Mouse (Mus musculus): Measurements from ENCODE around the gene Neto2.

The Neto2 gene

GRCm38 (mm10) chr8:85601741-85602140 is 99.0 kb downstream of the Neto2 start:
- no peak for DNase-seq

DNA sequence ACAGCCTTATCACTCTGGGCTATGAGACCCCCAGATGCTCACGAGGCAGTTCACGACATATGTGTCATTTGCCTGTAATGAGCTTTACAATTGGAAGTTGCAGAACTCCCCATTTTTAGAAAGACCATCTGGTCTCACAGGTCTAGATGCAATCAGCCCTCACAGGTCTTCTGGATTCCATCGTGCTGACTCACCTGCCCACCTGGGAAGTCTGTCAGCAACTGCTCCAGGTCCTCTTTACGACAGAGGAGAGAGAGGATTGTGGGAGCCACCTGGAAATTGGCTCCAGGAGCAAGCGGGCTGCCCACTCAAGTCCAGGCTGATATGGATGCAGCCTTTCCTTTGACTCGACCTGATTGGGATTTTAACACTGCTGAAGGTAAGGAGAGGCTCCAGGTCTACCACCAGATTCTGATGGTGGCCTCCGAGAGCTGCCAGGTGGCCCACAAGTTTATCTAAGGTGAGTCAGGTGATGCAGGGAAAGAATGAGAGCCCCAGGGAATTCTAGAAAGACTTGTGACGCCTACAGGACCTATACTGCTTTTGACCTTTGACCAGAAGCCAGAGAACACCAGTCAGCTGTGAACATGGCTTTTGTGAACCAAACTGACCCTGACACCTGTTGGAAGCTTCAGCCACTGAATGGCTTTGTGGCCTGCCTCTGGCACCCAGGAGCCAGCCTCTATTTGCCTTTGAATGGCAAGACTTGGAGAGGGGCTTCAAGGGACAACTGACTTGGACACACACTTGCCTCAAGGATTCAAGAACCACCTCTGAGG is 103.1 kb downstream of the Neto2 start:
- DNase-seq: peak in 1 of 2 experiments; percentile 17

- no peak for DNase-seq
Measured at GRCm38 (mm10) chr8:85595391-85595790, 105.3 kb downstream of the Neto2 start.

DNA sequence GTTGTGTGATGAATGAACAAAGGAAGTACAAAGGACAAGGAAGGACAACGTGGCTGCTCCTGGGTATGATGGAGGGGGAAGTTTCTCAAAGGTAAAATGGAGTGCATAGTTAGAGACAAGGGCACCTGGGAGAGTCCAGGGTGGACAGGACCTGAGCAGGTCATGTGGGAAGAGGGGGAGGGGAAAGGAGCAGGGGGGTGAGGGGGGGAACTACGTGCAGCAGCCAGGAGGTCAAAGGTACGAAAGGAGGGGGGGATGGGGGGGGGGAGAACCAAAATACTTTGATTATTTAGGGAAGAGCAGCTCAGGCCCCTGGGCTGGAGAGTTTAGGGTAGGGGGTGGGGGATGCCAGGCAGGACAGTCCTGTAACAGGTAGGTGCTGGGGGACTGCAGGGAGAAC is 105.7 kb downstream of the Neto2 start:
- no peak for DNase-seq

- DNase-seq: no peak
Measured at GRCm38 (mm10) chr8:85593324-85593723, 107.4 kb downstream of the Neto2 start.

DNA sequence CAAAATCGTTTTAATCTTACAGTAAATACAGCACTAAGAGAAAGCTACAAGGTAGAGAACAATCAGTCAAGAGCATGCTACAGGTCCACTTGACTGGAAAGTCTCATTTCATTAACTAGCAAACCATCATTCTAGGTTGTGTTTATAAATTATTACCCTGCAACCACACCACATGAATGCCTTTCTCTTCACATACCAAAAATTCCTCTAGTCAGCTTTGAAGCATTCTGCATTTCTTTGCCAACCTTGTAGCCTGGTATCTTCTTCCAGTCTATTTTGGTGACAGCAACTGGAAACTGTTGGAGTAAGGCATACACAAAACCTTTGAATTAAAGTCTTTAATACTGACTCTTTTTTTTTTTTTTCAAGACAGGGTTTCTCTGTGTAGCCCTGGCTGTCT is 109.2 kb downstream of the Neto2 start:
- DNase-seq: no peak

DNA sequence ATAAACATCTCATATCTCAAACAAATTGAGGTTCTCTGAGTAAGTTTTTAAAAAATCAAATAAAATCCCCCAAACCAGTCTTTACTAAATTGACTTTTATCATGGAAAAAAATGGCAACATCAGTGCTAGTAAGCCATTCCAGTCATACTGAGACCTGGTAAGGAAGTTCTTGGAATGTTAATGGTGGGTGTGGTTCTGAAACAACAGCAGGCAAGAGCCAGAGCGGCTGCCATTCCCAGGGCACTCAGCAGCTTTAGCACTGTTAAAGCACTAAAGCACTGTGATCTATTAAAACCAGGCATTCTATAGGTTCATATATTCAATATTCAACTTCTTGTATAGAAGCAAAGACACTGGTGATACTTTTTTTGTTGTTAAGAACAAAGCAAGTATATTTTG is 110.5 kb downstream of the Neto2 start:
- DNase-seq: no peak

DNA sequence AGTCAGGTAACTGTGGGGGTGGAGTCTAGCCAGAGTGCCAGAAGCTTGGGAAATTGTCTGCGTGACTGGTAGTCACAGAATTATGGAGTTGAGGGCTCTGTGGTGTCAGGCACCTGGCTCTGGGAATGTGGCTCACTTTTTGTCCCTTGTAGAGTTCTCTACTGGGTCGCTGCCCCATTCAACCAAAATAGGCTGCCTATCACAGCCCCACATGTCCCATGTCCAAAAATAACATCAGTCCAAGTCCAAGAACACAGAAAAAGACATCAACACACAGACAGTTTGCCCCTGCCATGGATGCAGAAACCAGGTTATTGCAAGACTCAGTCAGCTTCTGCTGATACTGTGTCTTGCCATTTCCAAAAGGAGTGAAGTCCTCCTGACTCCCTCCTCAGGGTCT is 112.1 kb downstream of the Neto2 start:
- DNase-seq: no peak

All from cerebellum, postnatal 25 days (tissue).